Mouse (Mus musculus): Measurements from ENCODE around the gene Sohlh1. TPM values are rescaled to one million over a fixed set of nuclear protein-coding genes. Genes with fewer than 3 reads are reported as not detected.

Gene Sohlh1
- polyA plus RNA-seq (2012) = not detected in 2 replicates

GRCm38 (mm10) chr2:25847226-25847625, at the start of gene Sohlh1:
Sohlh1 (minus strand) TSS chr2:25847248.
- TF ChIP-seq GATA1 (IDR thresholded peaks at IDR 0.05; ENCODE audit: low read length) = no peak

GRCm38 (mm10) chr2:25892440-25892839, 45.4 kb upstream of the Sohlh1 start:
- no peak for TF ChIP-seq GATA1 (IDR thresholded peaks at IDR 0.05; ENCODE audit: low read length)

GRCm38 (mm10) chr2:25888144-25888543, 41.1 kb upstream of the Sohlh1 start:
- no peak for TF ChIP-seq GATA1 (IDR thresholded peaks at IDR 0.05; ENCODE audit: low read length)

- TF ChIP-seq GATA1 (IDR thresholded peaks at IDR 0.05; ENCODE audit: low read length) = no peak
Measured at GRCm38 (mm10) chr2:25887226-25887625, 40.2 kb upstream of the Sohlh1 start.

GRCm38 (mm10) chr2:25884756-25885155, 37.7 kb upstream of the Sohlh1 start:
- TF ChIP-seq GATA1 (IDR thresholded peaks at IDR 0.05; ENCODE audit: low read length) = no peak

- no peak for TF ChIP-seq GATA1 (IDR thresholded peaks at IDR 0.05; ENCODE audit: low read length)
Measured at GRCm38 (mm10) chr2:25882276-25882675, 35.2 kb upstream of the Sohlh1 start.

- no peak for TF ChIP-seq GATA1 (IDR thresholded peaks at IDR 0.05; ENCODE audit: low read length)
Measured at GRCm38 (mm10) chr2:25879061-25879460, 32.0 kb upstream of the Sohlh1 start.

GRCm38 (mm10) chr2:25878516-25878915, 31.5 kb upstream of the Sohlh1 start:
- TF ChIP-seq GATA1 (IDR thresholded peaks at IDR 0.05; ENCODE audit: low read length) = no peak

- no peak for TF ChIP-seq GATA1 (IDR thresholded peaks at IDR 0.05; ENCODE audit: low read length)
Measured at GRCm38 (mm10) chr2:25877736-25878268, 30.8 kb upstream of the Sohlh1 start.

GRCm38 (mm10) chr2:25877250-25877735, 30.2 kb upstream of the Sohlh1 start:
- no peak for TF ChIP-seq GATA1 (IDR thresholded peaks at IDR 0.05; ENCODE audit: low read length)

GRCm38 (mm10) chr2:25866656-25867055, 19.6 kb upstream of the Sohlh1 start:
- no peak for TF ChIP-seq GATA1 (IDR thresholded peaks at IDR 0.05; ENCODE audit: low read length)

- TF ChIP-seq GATA1 (IDR thresholded peaks at IDR 0.05; ENCODE audit: low read length) = no peak
Measured at GRCm38 (mm10) chr2:25865412-25865811, 18.4 kb upstream of the Sohlh1 start.

- no peak for TF ChIP-seq GATA1 (IDR thresholded peaks at IDR 0.05; ENCODE audit: low read length)
Measured at GRCm38 (mm10) chr2:25864230-25864629, 17.2 kb upstream of the Sohlh1 start.

GRCm38 (mm10) chr2:25863337-25864131, 16.5 kb upstream of the Sohlh1 start, which contains the start of gene Kcnt1:
Kcnt1 (plus strand) TSS chr2:25863734.
- no peak for TF ChIP-seq GATA1 (IDR thresholded peaks at IDR 0.05; ENCODE audit: low read length)

GRCm38 (mm10) chr2:25862696-25863270, 15.7 kb upstream of the Sohlh1 start:
- TF ChIP-seq GATA1 (IDR thresholded peaks at IDR 0.05; ENCODE audit: low read length) = no peak

- no peak for TF ChIP-seq GATA1 (IDR thresholded peaks at IDR 0.05; ENCODE audit: low read length)
Measured at GRCm38 (mm10) chr2:25862038-25862437, 15.0 kb upstream of the Sohlh1 start.
